Mouse (Mus musculus) myocyte (in vitro differentiated cells): ENCODE data around the gene Dnajc17.

ENCODE experiments used
- CEBPB ChIP-seq: IDR thresholded peaks from 2 replicates; pipeline ENCODE4 v1.6.1; 2011; ENCODE audit warnings: mild to moderate bottlenecking, moderate library complexity; ENCODE audit not compliant: poor library complexity, insufficient read depth, severe bottlenecking
- E2F4 ChIP-seq: IDR thresholded peaks from one replicate; pipeline ENCODE4 v1.6.1; 2011; ENCODE audit warnings: mild to moderate bottlenecking, control low read depth, moderate library complexity; ENCODE audit not compliant: insufficient read depth
- MAX ChIP-seq: IDR thresholded peaks from one replicate; pipeline ENCODE4 v1.6.1; 2011; ENCODE audit warnings: low read depth, mild to moderate bottlenecking, control low read depth
- MYOD1 ChIP-seq, 3 experiments: IDR thresholded peaks; one replicate each; pipeline ENCODE4 v1.6.1; 2011; ENCODE audit warnings: control low read depth in 2 of 3, low read depth in 2 of 3, mild to moderate bottlenecking in 2 of 3, moderate library complexity in 1 of 3; ENCODE audit not compliant: insufficient read length in 2 of 3, control insufficient read depth in 1 of 3
- POLR2A ChIP-seq: IDR thresholded peaks from one replicate; pipeline ENCODE4 v1.6.1; 2011; ENCODE audit warnings: low read depth, mild to moderate bottlenecking, control low read depth, moderate library complexity; ENCODE audit not compliant: insufficient read length
- POLR2AphosphoS2 ChIP-seq: IDR thresholded peaks from one replicate; pipeline ENCODE4 v1.6.1; 2011; ENCODE audit warnings: low read depth, control low read depth; ENCODE audit not compliant: insufficient read length
- REST ChIP-seq: IDR thresholded peaks from one replicate; pipeline ENCODE4 v1.6.1; 2011; ENCODE audit warnings: mild to moderate bottlenecking, control low read depth, moderate library complexity; ENCODE audit not compliant: insufficient read depth, insufficient read length
- SRF ChIP-seq: IDR thresholded peaks from one replicate; pipeline ENCODE4 v1.6.1; 2011; ENCODE audit warnings: low read depth; ENCODE audit not compliant: control insufficient read depth, insufficient read length
- TCF12 ChIP-seq: IDR thresholded peaks from one replicate; pipeline ENCODE4 v1.6.1; 2011; ENCODE audit warnings: mild to moderate bottlenecking, control low read depth; ENCODE audit not compliant: poor library complexity, insufficient read depth, severe bottlenecking
- TCF3 ChIP-seq: IDR thresholded peaks from one replicate; pipeline ENCODE4 v1.6.1; 2011; ENCODE audit warnings: low read depth, control low read depth; ENCODE audit not compliant: insufficient read length
- USF1 ChIP-seq: IDR thresholded peaks from one replicate; pipeline ENCODE4 v1.6.1; 2011; ENCODE audit warnings: low read depth, mild to moderate bottlenecking, control low read depth, moderate library complexity

- TF ChIP-seq POLR2AphosphoS2 (no peak), POLR2A (no peak), USF1 (no peak), E2F4 (no peak), TCF12 (no peak), SRF (no peak), REST (no peak), MAX (no peak), MYOD1 (IDR thresholded peaks at IDR 0.05; ENCODE audit: control insufficient read depth in 1 of 3, insufficient read length in 2 of 3, low read depth in 2 of 3) (no peak), CEBPB (no peak), TCF3 (no peak)
These were observed 41.0 kb upstream of the Dnajc17 start for GRCm38 (mm10) chr2:119249592-119250061.
